Mouse (Mus musculus) c-Kit-positive CD71-positive TER-119-positive erythroid progenitor cells, embryonic 14.5 days (primary cell): ENCODE results near the gene Defb19.

Source experiments
- DNase-seq: peaks from one replicate; pipeline ENCODE4 v3.0.0-alpha.2; 2013; ENCODE audit warnings: low spot score

Gene Defb19

GRCm38 (mm10) chr2:152580107-152580506, at the start of gene Defb19:
Defb19 (minus strand) TSS chr2:152580312.
- no peak for DNase-seq

- no peak for DNase-seq
Observed at GRCm38 (mm10) chr2:152629904-152630303, 49.8 kb upstream of the Defb19 start.

- no peak for DNase-seq
Observed at GRCm38 (mm10) chr2:152629239-152629638, 49.1 kb upstream of the Defb19 start.

- DNase-seq = no peak
Observed at GRCm38 (mm10) chr2:152628066-152628465, 48.0 kb upstream of the Defb19 start.

- no peak for DNase-seq
Observed at GRCm38 (mm10) chr2:152626774-152627591, 46.9 kb upstream of the Defb19 start, which contains the start of gene Rem1. Rem1 (plus strand) TSS chr2:152626951.

GRCm38 (mm10) chr2:152625256-152625655, 45.1 kb upstream of the Defb19 start:
- DNase-seq = no peak

GRCm38 (mm10) chr2:152624566-152624965, 44.5 kb upstream of the Defb19 start:
- DNase-seq = no peak

- DNase-seq = no peak
Observed at GRCm38 (mm10) chr2:152622953-152623352, 42.8 kb upstream of the Defb19 start, which contains the start of gene Defb25. Defb25 (minus strand) TSS chr2:152623053.

GRCm38 (mm10) chr2:152622151-152622550, 42.0 kb upstream of the Defb19 start:
- no peak for DNase-seq

GRCm38 (mm10) chr2:152620367-152621134, 40.4 kb upstream of the Defb19 start:
- DNase-seq = no peak

GRCm38 (mm10) chr2:152617374-152617773, 37.3 kb upstream of the Defb19 start:
- DNase-seq = peak; percentile 20

- no peak for DNase-seq
Observed at GRCm38 (mm10) chr2:152616470-152616869, 36.4 kb upstream of the Defb19 start.

GRCm38 (mm10) chr2:152615563-152615962, 35.5 kb upstream of the Defb19 start:
- DNase-seq = peak; percentile 56

GRCm38 (mm10) chr2:152612193-152612592, 32.1 kb upstream of the Defb19 start:
- DNase-seq = no peak

GRCm38 (mm10) chr2:152608719-152609118, 28.6 kb upstream of the Defb19 start:
- no peak for DNase-seq

- no peak for DNase-seq
Observed at GRCm38 (mm10) chr2:152607746-152608145, 27.6 kb upstream of the Defb19 start.

- peak; percentile 11 for DNase-seq
Observed at GRCm38 (mm10) chr2:152604057-152604456, 23.9 kb upstream of the Defb19 start, which contains the start of gene Defb36. Defb36 (plus strand) TSS chr2:152604327.

- no peak for DNase-seq
Observed at GRCm38 (mm10) chr2:152601275-152601960, 21.3 kb upstream of the Defb19 start.

- DNase-seq = no peak
Observed at GRCm38 (mm10) chr2:152600076-152600475, 20.0 kb upstream of the Defb19 start.

- no peak for DNase-seq
Observed at GRCm38 (mm10) chr2:152599299-152599698, 19.2 kb upstream of the Defb19 start, which contains the start of gene Defb45. Defb45 (minus strand) TSS chr2:152599399.

GRCm38 (mm10) chr2:152589021-152589420, 8.9 kb upstream of the Defb19 start:
- no peak for DNase-seq

GRCm38 (mm10) chr2:152588450-152588849, 8.3 kb upstream of the Defb19 start:
- no peak for DNase-seq
